Mouse (Mus musculus) olfactory bulb, adult 2 months (tissue): ENCODE results near the gene Ndufs7.

Experiments
- CTCF ChIP-seq: fragments of 200-500 bp; IDR thresholded peaks from 2 replicates; pipeline ENCODE4 v1.5.1; 2012; ENCODE audit warnings: low read depth, mild to moderate bottlenecking, low read length, moderate library complexity; ENCODE audit not compliant: insufficient read depth
- POLR2A ChIP-seq: fragments of 200-500 bp; IDR thresholded peaks from 2 replicates; pipeline ENCODE4 v1.6.1; 2012; ENCODE audit warnings: mild to moderate bottlenecking, low read depth, low read length, moderate library complexity; ENCODE audit not compliant: insufficient read depth

- no peak for TF ChIP-seq POLR2A
- no peak for TF ChIP-seq CTCF
Measured at GRCm38 (mm10) chr10:80244791-80245399, 4.0 kb upstream of the Ndufs7 start.
